Mouse (Mus musculus): ENCODE results near the gene Prkag1.

Gene Prkag1

GRCm38 (mm10) chr15:98830736-98831683, at the start of gene Prkag1:
Prkag1 (minus strand) TSS chr15:98831521.
- peak; percentile 98 for DNase-seq (ENCODE audit: low read depth)

GRCm38 (mm10) chr15:98877331-98877730, 46.0 kb upstream of the Prkag1 start:
- DNase-seq (ENCODE audit: low read depth), result peak; percentile 87

GRCm38 (mm10) chr15:98871916-98872888, 40.9 kb upstream of the Prkag1 start:
- peak; percentile 96 for DNase-seq (ENCODE audit: low read depth)

GRCm38 (mm10) chr15:98871070-98871915, 40.0 kb upstream of the Prkag1 start, which contains the start of gene Kmt2d:
Kmt2d (minus strand) TSS chr15:98871204.
- DNase-seq (ENCODE audit: low read depth), result peak; percentile 17

- DNase-seq (ENCODE audit: low read depth), result no peak
Observed at GRCm38 (mm10) chr15:98870179-98871069, 39.1 kb upstream of the Prkag1 start.

- DNase-seq (ENCODE audit: low read depth), result peak; percentile 62
Observed at GRCm38 (mm10) chr15:98869342-98870178, 38.2 kb upstream of the Prkag1 start.

GRCm38 (mm10) chr15:98868346-98869063, 37.2 kb upstream of the Prkag1 start:
- DNase-seq (ENCODE audit: low read depth), result peak; percentile 25

GRCm38 (mm10) chr15:98867321-98867720, 36.0 kb upstream of the Prkag1 start:
- DNase-seq (ENCODE audit: low read depth), result peak; percentile 93

GRCm38 (mm10) chr15:98866501-98866900, 35.2 kb upstream of the Prkag1 start:
- no peak for DNase-seq (ENCODE audit: low read depth)

- DNase-seq (ENCODE audit: low read depth), result no peak
Observed at GRCm38 (mm10) chr15:98865771-98866170, 34.5 kb upstream of the Prkag1 start.

GRCm38 (mm10) chr15:98864951-98865350, 33.6 kb upstream of the Prkag1 start:
- DNase-seq (ENCODE audit: low read depth), result no peak

GRCm38 (mm10) chr15:98863451-98863958, 32.2 kb upstream of the Prkag1 start:
- no peak for DNase-seq (ENCODE audit: low read depth)

GRCm38 (mm10) chr15:98861701-98862410, 30.5 kb upstream of the Prkag1 start:
- no peak for DNase-seq (ENCODE audit: low read depth)

GRCm38 (mm10) chr15:98860921-98861320, 29.6 kb upstream of the Prkag1 start:
- no peak for DNase-seq (ENCODE audit: low read depth)

- no peak for DNase-seq (ENCODE audit: low read depth)
Observed at GRCm38 (mm10) chr15:98859319-98860043, 28.2 kb upstream of the Prkag1 start.

- no peak for DNase-seq (ENCODE audit: low read depth)
Observed at GRCm38 (mm10) chr15:98854214-98854613, 22.9 kb upstream of the Prkag1 start.

Data from 416B (cell line).